Mouse (Mus musculus) liver (tissue): Measurements from ENCODE around the gene Bcap31.

Source experiments
- DNase-seq: peaks from one replicate; pipeline ENCODE4 v3.0.0-alpha.2; 2020; ENCODE audit warnings: mixed read lengths

Bcap31 gene

GRCm38 (mm10) chrX:73675231-73675630 lies 40.7 kb downstream of the Bcap31 start:
- no peak for DNase-seq

- no peak for DNase-seq
These were observed 41.9 kb downstream of the Bcap31 start for GRCm38 (mm10) chrX:73673968-73674661.

- no peak for DNase-seq
These were observed 42.4 kb downstream of the Bcap31 start for GRCm38 (mm10) chrX:73673619-73673967.

DNA sequence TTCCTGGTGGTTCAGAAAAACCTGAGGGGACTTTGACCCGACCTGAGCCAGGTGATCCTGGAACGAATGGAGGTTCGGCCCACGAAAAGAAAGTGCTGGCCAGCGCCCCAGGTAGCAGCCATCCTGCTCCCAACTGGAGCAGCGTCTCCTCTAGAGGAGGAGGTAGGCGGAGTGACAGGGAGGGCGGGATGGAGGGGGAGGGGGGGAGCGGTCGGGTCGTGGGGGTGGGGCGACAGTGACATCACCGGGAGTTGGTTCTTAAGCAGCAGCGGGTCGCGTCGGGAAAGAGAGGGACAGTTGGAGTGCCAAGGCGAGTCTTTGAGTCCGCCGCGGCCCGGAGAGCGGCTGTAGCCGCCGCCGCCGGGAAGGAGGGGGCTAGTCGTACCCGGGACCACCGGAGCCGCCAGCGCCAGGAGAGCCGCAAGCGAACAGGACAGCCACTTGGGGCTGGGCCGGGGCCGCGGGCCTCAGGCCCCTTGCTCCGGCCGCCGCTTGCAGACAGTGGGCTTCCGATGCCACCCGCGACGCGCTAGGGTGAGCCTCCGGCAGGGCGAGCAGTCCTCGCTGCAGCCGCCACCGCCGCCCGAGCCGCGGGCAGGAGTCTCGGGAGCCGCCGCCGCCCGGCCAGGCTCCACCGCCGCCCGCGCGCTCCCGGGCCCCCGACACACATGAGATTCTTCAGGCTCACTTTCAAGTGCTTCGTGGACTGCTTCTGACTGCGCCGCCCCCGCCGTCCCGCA lies 42.9 kb downstream of the Bcap31 start, which contains the start of gene Slc6a8:
Slc6a8 (plus strand) TSS at position 272 of the 740 bp plus-strand sequence.
- DNase-seq, result peak; percentile 63

DNA sequence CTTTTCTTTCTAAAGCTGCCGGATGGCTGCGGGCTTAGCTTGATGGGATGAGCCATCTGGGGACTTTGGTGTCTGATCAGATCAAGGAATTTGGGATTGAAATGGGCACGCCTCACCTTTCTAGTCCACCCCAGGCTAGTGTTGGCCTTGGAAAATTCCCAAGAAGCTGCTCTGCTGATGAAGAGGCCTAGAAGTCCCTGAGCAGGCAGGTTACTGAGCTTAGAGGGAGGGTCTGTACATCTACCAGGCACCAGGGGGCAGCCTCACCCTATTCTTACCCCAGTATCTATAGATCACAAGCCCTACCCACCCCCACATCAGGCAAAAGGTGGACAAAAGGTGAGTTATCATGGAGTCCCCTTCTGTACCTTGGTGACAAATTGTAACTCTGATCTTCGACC lies 43.9 kb downstream of the Bcap31 start:
- peak; percentile 45 for DNase-seq

GRCm38 (mm10) chrX:73663143-73663542 lies 52.8 kb downstream of the Bcap31 start:
- DNase-seq, result no peak

- DNase-seq, result no peak
These were observed 55.7 kb downstream of the Bcap31 start for GRCm38 (mm10) chrX:73660284-73660665.

DNA sequence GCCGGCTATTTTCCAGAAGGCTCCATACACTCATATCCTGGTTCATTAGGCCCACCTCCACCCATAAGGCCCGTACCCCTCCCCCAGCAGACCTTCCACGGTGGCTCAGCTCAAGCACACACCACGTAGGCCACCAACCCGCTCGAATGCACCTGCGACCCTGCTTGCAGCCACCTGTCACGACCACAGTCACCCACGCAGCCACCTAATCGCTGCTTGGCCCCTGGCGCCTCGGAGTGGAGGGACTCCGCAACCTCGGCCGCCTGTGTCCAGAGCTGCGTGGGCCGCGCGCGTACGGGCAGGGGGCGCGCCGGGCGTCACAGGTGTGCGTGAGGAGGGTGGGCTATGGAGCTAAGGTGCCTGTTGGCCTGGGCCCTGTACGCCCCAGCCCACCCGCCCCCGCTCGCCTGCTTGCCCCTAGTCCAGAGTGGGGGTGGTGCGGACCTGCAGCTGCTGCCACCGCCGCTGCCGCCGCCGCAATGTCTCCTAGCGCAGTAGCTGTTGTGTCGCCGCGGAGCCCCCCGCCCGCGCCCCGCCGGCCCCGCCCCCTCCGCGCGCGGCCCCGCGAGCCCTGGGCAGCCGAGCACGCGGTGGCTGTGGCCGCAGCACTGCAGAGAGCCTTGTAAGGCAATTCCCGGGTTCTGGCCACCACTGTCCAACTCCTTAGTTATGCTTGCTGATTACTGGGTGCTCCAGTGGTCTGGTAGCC lies 56.2 kb downstream of the Bcap31 start, which contains the start of gene Pnck:
Pnck (minus strand) TSS at position 543 of the 709 bp plus-strand sequence.
- no peak for DNase-seq

GRCm38 (mm10) chrX:73658936-73659574 lies 56.9 kb downstream of the Bcap31 start:
- DNase-seq, result no peak

DNA sequence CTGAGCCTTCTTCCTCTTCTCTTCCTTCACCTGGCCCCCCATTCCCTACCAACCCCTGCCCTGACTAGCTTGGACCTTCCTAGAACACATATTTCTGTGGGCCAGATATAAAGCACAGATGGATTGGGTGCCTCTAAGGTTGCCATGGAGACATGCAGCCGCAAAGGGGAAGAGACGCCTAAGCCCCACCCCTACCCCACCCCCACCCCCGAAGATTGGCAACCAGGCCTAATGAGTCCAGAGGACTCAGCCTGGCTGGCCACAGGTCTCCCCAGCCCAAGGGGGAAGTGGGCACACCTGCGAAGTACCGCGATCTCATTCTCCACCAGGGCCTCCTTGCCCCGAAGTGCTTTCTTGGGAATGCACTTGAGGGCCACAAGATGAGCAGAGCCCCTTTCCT lies 57.6 kb downstream of the Bcap31 start:
- no peak for DNase-seq

GRCm38 (mm10) chrX:73655529-73655928 lies 60.4 kb downstream of the Bcap31 start:
- DNase-seq, result peak; percentile 45

DNA sequence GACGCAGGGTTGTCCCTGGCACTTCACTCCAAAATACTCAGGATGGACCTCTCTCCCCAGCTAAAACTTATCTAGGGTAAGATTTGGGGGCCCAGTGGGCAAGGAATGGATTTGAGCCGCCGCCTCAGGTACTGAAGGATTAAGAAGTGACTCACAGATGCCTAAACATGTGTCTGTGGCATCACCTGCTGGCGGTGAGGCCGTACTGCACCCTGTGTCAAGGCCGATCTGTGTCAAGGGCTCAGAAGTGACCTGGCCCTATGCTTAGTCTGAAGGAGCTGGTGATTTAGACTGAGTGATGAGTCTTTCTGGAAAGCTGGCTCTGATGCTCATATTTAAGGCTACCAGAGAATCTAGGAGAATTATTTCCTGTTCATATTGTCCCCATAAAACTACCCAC lies 61.8 kb downstream of the Bcap31 start:
- DNase-seq, result peak; percentile 74

DNA sequence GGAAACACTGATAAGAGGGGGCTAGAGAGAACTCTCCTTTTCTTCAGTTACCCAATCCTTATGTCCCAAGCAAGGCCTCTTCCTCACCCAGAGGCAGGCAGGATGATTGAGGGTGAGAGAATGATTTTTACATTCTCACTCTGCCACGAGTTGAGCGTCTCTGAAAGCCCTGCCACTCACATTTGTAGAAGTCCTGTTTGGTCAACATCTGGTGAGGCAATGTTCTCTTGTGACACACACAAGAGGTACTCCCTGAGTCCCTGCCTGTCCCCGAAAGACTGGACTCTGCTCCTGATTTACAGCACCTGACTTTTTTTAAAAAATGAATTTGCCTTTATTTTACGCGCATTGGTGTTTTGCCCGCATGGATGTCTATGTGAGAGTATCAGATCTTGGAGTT lies 62.6 kb downstream of the Bcap31 start:
- no peak for DNase-seq

DNA sequence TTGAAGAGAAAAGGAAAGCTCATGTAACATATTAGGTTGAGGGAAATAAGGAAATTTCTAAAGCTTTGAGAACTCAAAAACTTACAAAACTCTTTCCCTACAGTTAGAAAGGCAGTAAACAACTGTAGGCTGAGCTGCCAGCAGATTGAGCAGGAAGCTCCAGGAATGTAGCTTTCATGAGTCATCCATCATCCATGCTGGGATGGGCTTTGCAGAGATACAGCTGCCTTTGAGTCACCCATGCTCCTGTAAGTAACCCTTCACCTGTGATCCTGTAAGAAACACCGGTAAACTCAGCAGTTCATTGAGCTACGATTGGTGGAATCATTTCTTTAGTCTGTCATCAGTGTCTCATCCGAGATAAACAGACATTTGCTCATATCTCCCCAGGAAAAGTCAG lies 65.1 kb downstream of the Bcap31 start:
- no peak for DNase-seq

DNA sequence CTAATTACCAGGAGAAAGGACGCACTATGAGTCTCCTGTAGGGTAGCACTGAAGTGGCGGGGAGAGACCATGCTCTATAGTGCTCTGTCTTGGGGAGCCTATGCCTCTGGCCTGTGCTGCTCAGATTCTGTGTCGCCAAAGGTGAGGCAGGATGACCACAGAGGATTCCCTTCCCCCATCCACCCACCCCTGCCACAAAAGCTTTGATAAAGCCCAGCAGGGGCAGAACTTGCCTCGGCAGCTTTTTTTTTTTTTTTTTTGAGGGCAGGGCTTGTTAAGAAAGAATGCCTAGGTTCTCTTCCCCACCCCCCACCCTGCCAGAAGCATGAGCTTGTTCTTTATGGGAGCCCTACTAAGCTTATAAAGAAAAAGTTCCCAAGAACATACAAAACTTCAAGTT lies 70.9 kb downstream of the Bcap31 start:
- no peak for DNase-seq

- DNase-seq, result peak; percentile 11
These were observed 76.0 kb downstream of the Bcap31 start for GRCm38 (mm10) chrX:73639901-73640469.

DNA sequence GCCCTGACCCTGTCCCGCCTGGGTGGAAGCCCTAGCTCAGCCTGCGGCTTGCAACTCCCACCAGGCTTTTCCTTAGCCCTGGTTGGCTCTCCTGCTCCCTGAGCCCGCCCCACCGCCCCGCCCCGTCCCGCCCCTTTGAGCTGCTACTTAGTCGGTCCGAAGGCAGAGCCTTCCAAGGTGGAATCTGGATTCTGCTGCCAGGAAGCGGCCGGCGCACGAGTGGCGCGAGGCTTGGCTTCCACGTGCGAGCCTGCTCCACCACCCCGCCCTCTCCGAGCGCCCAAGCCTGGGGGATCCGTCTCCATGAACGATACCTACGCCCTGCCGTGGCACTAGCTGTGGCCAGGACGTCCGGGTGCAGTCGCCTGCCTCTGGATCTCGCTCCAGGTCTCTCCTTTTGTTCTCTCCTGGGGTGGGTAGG lies 76.7 kb downstream of the Bcap31 start, which contains the start of gene Dusp9:
Dusp9 (plus strand) TSS at position 165 of the 421 bp plus-strand sequence.
- peak; percentile 71 for DNase-seq

DNA sequence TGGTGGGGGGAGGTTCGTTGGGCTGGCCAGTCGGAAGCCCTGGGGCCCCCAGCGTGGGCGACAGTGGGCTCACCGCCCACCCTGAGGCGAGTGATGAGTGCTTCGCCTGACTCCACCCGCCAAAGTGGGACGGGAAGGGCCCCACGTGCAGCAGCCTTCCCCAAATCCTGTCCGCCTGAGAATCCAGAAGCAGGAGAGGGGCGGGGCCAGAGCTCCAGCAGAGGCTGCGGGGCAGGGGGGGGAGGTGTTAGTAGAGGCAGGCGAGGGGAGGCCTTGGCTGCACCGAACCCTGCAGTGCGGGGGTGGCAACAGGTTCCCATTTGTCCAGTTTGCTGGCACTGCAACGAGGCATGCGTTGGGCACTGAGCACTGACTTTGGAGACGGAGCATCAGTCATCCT lies 78.6 kb downstream of the Bcap31 start:
- peak; percentile 36 for DNase-seq
